Mouse (Mus musculus) layer of hippocampus, adult 2 months (tissue): ENCODE measurements at regions not wholly inside any gene's neighbourhood (a gene's known extent, or its start where the extent isn't known, plus 50 kb on each side); places are given as distances from the start of the nearest gene placed in this dataset.

ENCODE experiments used
- DNase-seq, 2 experiments: peaks; one replicate each; pipeline ENCODE4 v3.0.0; 2022; ENCODE audit warnings: low spot score in 2 of 2
- H3K27ac ChIP-seq: fragments of 200-600 bp; 2 replicates; pipeline ENCODE4 v1.8.1; 2022
- H3K4me3 ChIP-seq: fragments of 200-600 bp; 2 replicates; pipeline ENCODE4 v1.8.1; 2022; ENCODE audit warnings: mild to moderate bottlenecking
- CTCF ChIP-seq: fragments of 200-600 bp; conservative IDR thresholded peaks from 2 replicates; pipeline ENCODE4 v1.8.1; 2022; ENCODE audit warnings: antibody characterized with exemption, mild to moderate bottlenecking, moderate library complexity

DNA sequence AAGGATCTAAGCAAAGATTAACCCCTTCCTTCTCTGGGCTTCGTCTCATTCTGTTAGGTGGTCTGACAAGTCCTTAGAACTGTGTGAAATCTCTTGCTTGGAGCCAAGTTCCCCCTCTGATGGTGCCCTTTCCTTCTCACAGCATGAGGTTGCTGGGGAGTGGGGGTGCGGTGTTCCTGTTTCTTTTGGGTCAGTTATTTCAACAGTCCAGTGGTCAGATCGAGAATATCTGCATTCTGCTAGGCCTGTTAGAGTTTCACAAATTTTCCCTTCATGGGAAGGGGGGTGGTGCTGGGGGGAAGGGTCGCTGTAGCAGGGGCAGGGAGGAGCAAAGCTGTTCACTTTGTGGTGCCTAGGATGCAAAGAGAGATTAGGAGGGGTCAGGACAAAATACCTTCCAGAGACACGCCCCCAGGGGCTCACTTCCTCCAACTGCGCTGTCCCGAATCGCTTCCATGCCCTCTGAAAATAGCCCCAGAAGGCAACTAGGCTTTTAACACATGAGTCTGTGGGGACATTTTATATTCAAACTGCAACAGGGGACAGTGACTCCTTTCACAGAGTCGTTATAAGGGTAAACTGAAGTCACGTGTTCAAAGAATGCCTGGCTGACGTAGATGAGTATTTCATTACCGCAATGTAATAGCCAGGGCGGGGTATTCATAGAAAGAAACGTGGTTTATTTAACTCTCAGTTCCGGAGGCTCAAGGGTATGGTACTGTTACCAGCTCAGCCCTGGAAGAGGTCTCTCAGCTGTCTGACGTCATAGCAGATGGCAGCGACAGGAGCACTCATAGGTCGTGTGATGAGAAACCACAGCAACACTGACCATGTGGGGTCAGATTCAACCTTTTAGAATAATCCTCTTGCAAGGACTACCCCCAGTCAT, 124.5 kb upstream of the Med14 start:
- no peak for DNase-seq
- no peak overlapping the region for H3K27ac ChIP-seq
- no peak for TF ChIP-seq CTCF
- H3K4me3 ChIP-seq = no peak overlapping the region

GRCm38 (mm10) chrX:12879233-12879632, 117.4 kb upstream of the Med14 start:
- Histone ChIP-seq H3K4me3 (no peak overlapping the region), H3K27ac (no peak overlapping the region)
- no peak for TF ChIP-seq CTCF
- DNase-seq = no peak

DNA sequence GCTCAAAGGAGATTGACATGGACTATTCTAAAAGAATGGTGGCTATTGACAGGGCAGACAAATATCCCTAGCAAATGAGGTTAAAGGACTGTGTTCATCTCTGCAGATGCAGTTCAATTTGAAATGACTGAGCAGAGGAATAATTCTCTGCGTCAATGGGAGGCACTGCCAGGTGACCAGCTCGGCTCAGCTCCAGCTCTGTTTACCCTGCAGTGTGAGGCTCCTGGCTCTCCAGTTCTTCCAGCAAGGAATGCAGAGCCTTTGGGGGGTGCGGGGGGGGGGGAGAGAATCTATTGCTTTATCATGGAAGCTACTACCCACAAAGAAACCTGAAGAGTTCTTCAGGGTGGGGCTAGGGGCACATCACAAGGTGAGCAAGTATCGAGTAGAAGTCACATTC, 115.6 kb upstream of the Med14 start:
- TF ChIP-seq CTCF = no peak
- H3K27ac ChIP-seq = no peak overlapping the region
- no peak for DNase-seq
- no peak overlapping the region for H3K4me3 ChIP-seq

DNA sequence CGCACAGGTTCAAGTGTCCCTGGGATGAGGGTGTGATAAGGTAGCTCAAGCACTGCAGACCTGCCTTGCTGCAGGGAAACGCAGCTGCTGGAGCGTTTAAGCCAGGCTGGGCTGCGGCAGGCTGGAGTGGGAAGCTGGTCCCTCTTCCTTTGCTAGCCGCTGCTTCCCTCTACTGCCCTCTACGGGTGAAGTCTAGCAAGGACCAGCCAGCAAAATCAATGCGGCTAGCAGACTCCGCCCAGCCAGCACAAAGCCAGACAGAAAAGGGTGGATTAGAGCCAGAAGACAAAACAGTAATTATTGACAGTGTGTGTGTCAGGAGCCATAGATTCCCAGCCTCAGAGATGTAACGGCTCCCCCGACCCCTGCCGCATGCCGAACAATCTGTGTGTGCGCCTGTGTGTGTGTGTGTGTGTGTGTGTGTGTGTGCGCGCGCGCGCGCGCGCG, 111.8 kb upstream of the Med14 start:
- Histone ChIP-seq H3K4me3 (peak overlapping the region; percentile 54), H3K27ac (peak overlapping the region; percentile 91)
- DNase-seq = peak; percentile 82 to 83
- peak; percentile 84 for TF ChIP-seq CTCF

- Histone ChIP-seq H3K27ac (peak overlapping the region; percentile 91), H3K4me3 (peak overlapping the region; percentile 54)
- TF ChIP-seq CTCF = no peak
- no peak for DNase-seq
These were observed 111.4 kb upstream of the Med14 start for GRCm38 (mm10) chrX:12873230-12873629.

- Histone ChIP-seq H3K4me3 (no peak overlapping the region), H3K27ac (no peak overlapping the region)
- DNase-seq = no peak
These were observed 105.1 kb upstream of the Med14 start for GRCm38 (mm10) chrX:12866885-12867498.

DNA sequence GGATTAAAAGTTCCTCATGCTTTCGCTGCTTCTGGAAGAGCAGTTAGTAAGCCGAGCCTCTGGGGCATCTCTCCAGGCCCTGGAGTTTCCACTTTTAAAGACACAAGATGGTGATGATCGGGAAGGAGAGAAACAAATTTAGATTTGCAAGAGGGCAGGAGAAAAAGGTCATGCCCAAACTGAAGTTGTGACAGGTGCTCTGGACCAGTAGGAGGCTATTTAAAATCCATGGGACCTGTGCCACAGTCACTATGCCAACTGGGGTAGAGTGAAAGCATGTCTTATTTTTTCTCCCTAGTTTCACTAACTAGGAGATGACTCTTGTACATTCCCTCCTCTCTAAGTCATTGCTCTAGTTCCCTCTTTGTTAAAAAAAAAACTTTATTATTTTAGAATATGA, 104.3 kb upstream of the Med14 start:
- Histone ChIP-seq H3K27ac (no peak overlapping the region), H3K4me3 (no peak overlapping the region)
- TF ChIP-seq CTCF = no peak
- DNase-seq = no peak

More at GRCm38 (mm10) chrX:12866885-12867498, 105.1 kb upstream of the Med14 start:
- no peak for TF ChIP-seq CTCF

DNA sequence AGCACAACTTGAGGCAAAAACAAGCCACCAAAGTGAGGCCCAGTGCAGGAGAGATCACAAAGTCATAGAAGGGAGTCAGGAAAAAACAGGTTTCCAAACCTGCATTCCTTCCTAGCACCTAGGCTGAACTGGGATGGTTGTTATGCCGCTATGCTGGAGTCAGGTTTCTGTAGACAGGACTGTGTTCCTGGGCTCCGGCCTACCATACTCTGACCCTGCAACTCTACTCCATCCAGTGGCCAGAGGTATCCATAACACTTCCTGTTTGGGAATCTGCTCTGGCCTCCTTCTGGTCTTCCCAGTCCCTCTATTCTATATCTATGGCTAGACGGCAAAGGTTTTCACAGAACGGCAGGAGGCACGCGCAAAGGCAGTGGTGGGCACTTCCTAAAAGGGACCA, 98.3 kb upstream of the Med14 start:
- H3K4me3 ChIP-seq = no peak overlapping the region
- H3K27ac ChIP-seq = no peak overlapping the region
- DNase-seq = no peak
- TF ChIP-seq CTCF = peak; percentile 41

GRCm38 (mm10) chrX:12858757-12859156, 96.9 kb upstream of the Med14 start:
- Histone ChIP-seq H3K4me3 (peak overlapping the region; percentile 47; the same call in 1 of the 2 replicates), H3K27ac (peak overlapping the region; percentile 84)
- DNase-seq = no peak
- no peak for TF ChIP-seq CTCF

- peak; percentile 24 for TF ChIP-seq CTCF
- H3K27ac ChIP-seq = peak overlapping the region; percentile 84
- no peak for DNase-seq
These were observed 96.2 kb upstream of the Med14 start for GRCm38 (mm10) chrX:12857881-12858755.

GRCm38 (mm10) chrX:12855425-12855824, 93.6 kb upstream of the Med14 start:
- no peak overlapping the region for H3K27ac ChIP-seq
- no peak overlapping the region for H3K4me3 ChIP-seq
- DNase-seq = no peak
- no peak for TF ChIP-seq CTCF

More at GRCm38 (mm10) chrX:12857881-12858755, 96.2 kb upstream of the Med14 start:
- H3K4me3 ChIP-seq = peak overlapping the region; percentile 47

- DNase-seq = no peak
- Histone ChIP-seq H3K27ac (no peak overlapping the region), H3K4me3 (no peak overlapping the region)
- TF ChIP-seq CTCF = peak; percentile 67
These were observed 89.8 kb upstream of the Med14 start for GRCm38 (mm10) chrX:12851684-12852083.

GRCm38 (mm10) chrX:12844431-12844830, 82.6 kb upstream of the Med14 start:
- H3K27ac ChIP-seq = no peak overlapping the region
- DNase-seq = no peak
- TF ChIP-seq CTCF = no peak
- no peak overlapping the region for H3K4me3 ChIP-seq
